Mouse (Mus musculus) testis, adult 2 months (tissue): ENCODE data around the gene Cpsf3. TPM values are rescaled to one million over a fixed set of nuclear protein-coding genes. Genes with fewer than 3 reads are reported as not detected.

Experiments
- H3K27ac ChIP-seq: fragments of 200-500 bp; 2 replicates; pipeline ENCODE4 v1.5.1; 2012; ENCODE audit warnings: low read depth, low read length; ENCODE audit not compliant: control insufficient read depth, insufficient read depth
- H3K27me3 ChIP-seq: fragments of 200-500 bp; 2 replicates; pipeline ENCODE4 v1.6.1; 2012; ENCODE audit warnings: mild to moderate bottlenecking, low read length, moderate library complexity; ENCODE audit not compliant: control insufficient read depth, insufficient read depth
- H3K36me3 ChIP-seq: fragments of 200-500 bp; 2 replicates; pipeline ENCODE4 v1.6.1; 2012; ENCODE audit warnings: mild to moderate bottlenecking, low read length; ENCODE audit not compliant: control insufficient read depth, insufficient read depth
- H3K4me1 ChIP-seq: fragments of 200-500 bp; 2 replicates; pipeline ENCODE4 v1.6.1; 2012; ENCODE audit warnings: low read length; ENCODE audit not compliant: control insufficient read depth, insufficient read depth
- H3K4me3 ChIP-seq: fragments of 200-500 bp; 2 replicates; pipeline ENCODE4 v1.5.1; 2012; ENCODE audit warnings: low read depth, mild to moderate bottlenecking, low read length, moderate library complexity, mixed read lengths; ENCODE audit not compliant: control insufficient read depth
- CTCF ChIP-seq: fragments of 200-500 bp; IDR thresholded peaks from 2 replicates; pipeline ENCODE4 v1.5.1; 2012; ENCODE audit warnings: low read depth, mild to moderate bottlenecking, inconsistent platforms, low read length, moderate library complexity; ENCODE audit not compliant: control insufficient read depth, insufficient read depth, insufficient replicate concordance
- POLR2A ChIP-seq: fragments of 200-500 bp; IDR thresholded peaks from 2 replicates; pipeline ENCODE4 v1.6.1; 2012; ENCODE audit warnings: low read depth, mild to moderate bottlenecking, inconsistent platforms, low read length, moderate library complexity; ENCODE audit not compliant: control insufficient read depth
- polyA plus RNA-seq: library from polyadenylated mRNA; depleted of rRNA; stranded (reverse); fragments of >200 nt; gene quantifications from 2 replicates; pipeline ENCODE4 v1.2.3, GENCODE M21; 2012; rRNA removed

The Cpsf3 gene
- 21.1 and 21.6 TPM in 2 replicates for polyA plus RNA-seq

GRCm38 (mm10) chr12:21284761-21285441 is at the start of gene Cpsf3:
Cpsf3 (plus strand) TSS chr12:21285391.
- Histone ChIP-seq H3K4me3 (peak within 1 kb of the TSS; percentile 99), H3K36me3 (no peaks in the 10 kb centered on the region), H3K27me3 (no peaks in the 10 kb centered on the region), H3K27ac (peak within 1 kb of the TSS; percentile 94), H3K4me1 (peaks cover 6% of the 10 kb centered on the region)
- TF ChIP-seq POLR2A: no peak
- no peak for TF ChIP-seq CTCF

GRCm38 (mm10) chr12:21241965-21242364 is 43.2 kb upstream of the Cpsf3 start:
- H3K36me3 ChIP-seq: no peaks in the 10 kb centered on the region
- H3K4me3 ChIP-seq: no peak overlapping the region
- no peak overlapping the region for H3K27ac ChIP-seq
- no peak for TF ChIP-seq CTCF
- no peak for TF ChIP-seq POLR2A
- H3K4me1 ChIP-seq: no peaks in the 10 kb centered on the region
- H3K27me3 ChIP-seq: no peaks in the 10 kb centered on the region

GRCm38 (mm10) chr12:21244375-21244960 is 40.7 kb upstream of the Cpsf3 start:
- no peak overlapping the region for H3K27ac ChIP-seq
- TF ChIP-seq POLR2A (no peak), CTCF (no peak)
- no peaks in the 10 kb centered on the region for H3K36me3 ChIP-seq
- H3K27me3 ChIP-seq: no peaks in the 10 kb centered on the region
- H3K4me1 ChIP-seq: no peaks in the 10 kb centered on the region
- H3K4me3 ChIP-seq: no peak overlapping the region

GRCm38 (mm10) chr12:21247711-21248392 is 37.3 kb upstream of the Cpsf3 start:
- Histone ChIP-seq H3K4me3 (no peak overlapping the region), H3K36me3 (no peaks in the 10 kb centered on the region), H3K27me3 (no peaks in the 10 kb centered on the region), H3K27ac (no peak overlapping the region), H3K4me1 (no peaks in the 10 kb centered on the region)
- TF ChIP-seq CTCF (no peak), POLR2A (no peak)

- no peak overlapping the region for H3K27ac ChIP-seq
- no peaks in the 10 kb centered on the region for H3K27me3 ChIP-seq
- no peak overlapping the region for H3K4me3 ChIP-seq
- TF ChIP-seq CTCF (no peak), POLR2A (no peak)
- no peaks in the 10 kb centered on the region for H3K36me3 ChIP-seq
- H3K4me1 ChIP-seq: no peaks in the 10 kb centered on the region
Observed at GRCm38 (mm10) chr12:21260494-21261256, 24.5 kb upstream of the Cpsf3 start.

- no peak overlapping the region for H3K4me3 ChIP-seq
- H3K27me3 ChIP-seq: no peaks in the 10 kb centered on the region
- H3K36me3 ChIP-seq: no peaks in the 10 kb centered on the region
- H3K4me1 ChIP-seq: no peaks in the 10 kb centered on the region
- TF ChIP-seq CTCF (no peak), POLR2A (no peak)
- H3K27ac ChIP-seq: no peak overlapping the region
Observed at GRCm38 (mm10) chr12:21261521-21261920, 23.7 kb upstream of the Cpsf3 start.

- no peaks in the 10 kb centered on the region for H3K36me3 ChIP-seq
- no peak for TF ChIP-seq POLR2A
- H3K4me3 ChIP-seq: no peak overlapping the region
Observed at GRCm38 (mm10) chr12:21263256-21263655, 21.9 kb upstream of the Cpsf3 start.

More at GRCm38 (mm10) chr12:21263256-21263655, 21.9 kb upstream of the Cpsf3 start:
- Histone ChIP-seq H3K27ac (no peak overlapping the region), H3K4me1 (no peaks in the 10 kb centered on the region), H3K27me3 (no peaks in the 10 kb centered on the region)
